Mouse (Mus musculus): ENCODE measurements around the gene St3gal5.

St3gal5 gene

DNA sequence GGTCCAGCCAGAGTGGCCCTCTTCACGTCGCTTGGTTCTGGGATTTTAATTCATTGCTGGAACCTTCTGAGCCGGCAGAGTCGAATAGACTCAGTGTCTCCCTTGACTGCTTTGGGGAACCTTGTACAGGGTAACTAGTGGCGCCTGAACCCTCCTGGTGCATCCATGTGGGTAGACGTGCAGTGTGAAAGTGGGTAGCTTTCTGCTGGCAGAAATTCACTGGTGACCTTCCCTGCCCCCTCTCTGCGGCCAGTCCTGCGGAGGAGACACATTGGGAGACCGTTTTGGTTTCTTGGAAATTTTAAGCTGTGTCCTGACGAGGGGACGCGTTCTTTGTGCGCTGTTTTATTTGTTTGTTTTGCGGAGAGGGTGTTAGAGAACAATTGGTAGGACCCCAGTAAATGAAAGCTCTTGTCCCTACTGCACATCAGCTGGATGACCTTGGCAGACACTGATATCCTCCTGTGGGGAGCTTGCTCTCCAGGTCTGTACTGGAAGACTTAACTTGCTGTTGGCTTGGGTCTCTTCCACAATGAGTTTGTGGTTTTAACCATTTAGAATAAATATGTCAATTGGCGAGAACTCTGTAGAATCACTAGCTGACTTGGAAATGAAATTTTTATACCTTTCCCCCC is 746 bp downstream of the St3gal5 start:
- DNase-seq (ENCODE audit: low spot score in 2 of 2): no peak

DNA sequence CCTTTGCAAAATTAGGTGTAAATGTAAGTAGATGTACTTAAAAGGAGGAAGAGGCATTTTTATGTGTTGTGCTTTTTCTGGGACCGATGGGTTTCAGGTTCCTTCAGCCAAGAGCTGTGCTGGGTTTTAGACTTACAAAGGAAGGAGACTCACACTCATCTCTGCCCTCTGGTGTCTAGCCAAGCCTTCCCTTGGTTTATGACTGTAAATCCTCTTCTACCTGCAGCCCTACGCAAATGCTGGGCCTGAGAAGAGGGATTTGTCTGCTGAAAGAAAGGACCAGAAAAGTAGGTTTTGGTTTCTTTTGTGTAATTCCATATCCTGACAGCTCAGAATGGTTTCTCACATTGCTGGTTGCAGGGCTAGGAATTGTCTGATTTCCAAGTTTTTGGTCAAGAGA is 1.3 kb downstream of the St3gal5 start:
- no peak for DNase-seq (ENCODE audit: low spot score in 2 of 2)

DNA sequence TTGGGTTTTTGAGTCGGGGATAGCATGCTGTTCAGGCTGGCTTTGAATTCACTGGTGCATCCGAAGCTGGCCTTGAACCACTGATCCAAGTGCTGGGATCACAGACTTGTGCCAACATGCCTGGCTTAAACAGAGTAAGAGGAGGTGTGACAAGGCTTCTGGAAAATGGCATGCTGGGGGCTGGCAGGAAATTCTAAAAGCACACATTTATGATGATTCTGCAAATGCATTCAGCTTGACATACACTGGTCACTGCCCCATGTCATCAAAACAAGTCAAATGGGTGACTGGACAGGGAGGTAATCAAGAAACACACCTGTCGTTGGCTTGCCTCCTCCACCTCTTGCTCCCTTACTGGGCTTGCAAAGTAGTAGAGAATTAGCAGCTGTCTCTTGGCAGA is 1.9 kb downstream of the St3gal5 start:
- DNase-seq (ENCODE audit: low spot score in 2 of 2): no peak

DNA sequence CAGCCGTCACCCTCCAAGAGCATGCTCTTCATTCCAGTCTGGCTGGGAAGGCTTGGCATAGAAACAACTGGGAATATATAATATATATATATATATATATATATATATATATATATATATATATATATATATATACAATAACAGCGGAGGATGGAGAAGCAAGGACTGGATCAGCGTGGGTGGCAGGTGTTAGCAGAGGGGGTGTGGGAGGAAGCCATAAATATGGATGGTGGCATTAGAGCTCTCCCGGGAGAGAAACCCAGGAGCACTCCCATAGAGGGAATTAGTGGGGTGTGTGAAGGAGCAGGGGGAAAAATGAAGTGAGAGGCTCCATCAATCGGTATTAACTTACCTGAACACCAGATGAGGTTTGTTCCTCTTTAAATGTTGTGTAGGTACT is 2.8 kb downstream of the St3gal5 start:
- peak; percentile 60 to 75 for DNase-seq (ENCODE audit: low spot score in 2 of 2)

DNA sequence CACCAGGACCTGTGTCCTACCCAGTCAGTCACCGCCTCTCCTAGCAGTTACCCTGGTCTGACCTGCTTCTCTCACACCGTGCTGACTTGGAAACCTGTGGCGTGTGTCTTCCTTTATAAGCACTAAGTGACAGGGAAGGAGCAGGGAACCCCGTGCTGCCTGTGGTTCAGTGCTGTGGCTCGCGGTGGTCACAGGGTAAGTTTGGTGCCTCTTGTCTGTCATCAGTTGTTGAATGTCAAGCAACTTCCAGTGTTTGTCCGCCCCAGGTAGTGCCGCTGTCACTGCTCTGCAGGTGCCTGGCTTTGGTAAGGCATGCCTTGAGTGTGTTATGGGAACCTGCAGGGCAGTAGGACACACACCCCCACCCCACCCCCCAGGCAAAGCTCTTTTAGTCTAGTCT is 3.5 kb downstream of the St3gal5 start:
- DNase-seq (ENCODE audit: low spot score in 2 of 2): no peak

DNA sequence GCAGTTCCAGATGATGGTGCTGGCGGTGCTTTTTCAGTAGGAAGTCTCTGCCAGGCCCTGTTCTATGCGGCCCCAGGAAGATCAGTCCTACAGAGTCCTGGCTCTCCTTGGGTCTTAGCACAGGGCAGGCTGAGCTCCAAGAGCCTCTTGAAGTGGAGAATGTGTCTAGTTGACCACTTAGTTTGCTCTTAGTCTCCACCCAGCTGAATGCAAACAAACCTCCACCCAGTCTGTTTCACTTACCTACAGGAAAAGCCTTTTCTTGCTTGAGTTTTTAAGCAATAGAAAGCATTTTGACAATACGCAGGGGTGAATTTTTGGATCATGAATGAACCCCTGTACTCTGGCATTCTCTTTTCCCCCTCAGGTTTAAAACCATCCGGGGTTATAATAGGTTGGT is 4.0 kb downstream of the St3gal5 start:
- no peak for DNase-seq (ENCODE audit: low spot score in 2 of 2)

DNA sequence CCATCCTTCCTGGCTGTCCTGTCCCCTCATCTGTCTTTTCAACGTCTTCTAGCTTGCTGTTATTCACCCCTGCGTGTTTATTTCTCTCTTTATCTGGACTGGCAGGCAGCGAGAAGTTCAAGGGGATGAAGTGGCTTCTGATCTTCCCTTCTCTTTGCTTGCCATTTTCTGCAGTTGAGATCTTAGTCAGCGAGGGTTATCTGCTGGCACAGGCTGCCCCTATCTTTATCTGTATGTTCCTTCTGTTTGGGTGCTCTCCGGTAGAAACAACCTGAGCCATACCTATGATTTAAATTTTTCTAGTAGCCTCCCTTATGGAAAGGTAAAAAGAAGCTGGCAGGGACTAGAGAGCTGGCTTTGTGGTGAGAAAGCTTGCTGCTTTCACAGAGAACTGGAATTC is 4.7 kb downstream of the St3gal5 start:
- DNase-seq (ENCODE audit: low spot score in 2 of 2): no peak

DNA sequence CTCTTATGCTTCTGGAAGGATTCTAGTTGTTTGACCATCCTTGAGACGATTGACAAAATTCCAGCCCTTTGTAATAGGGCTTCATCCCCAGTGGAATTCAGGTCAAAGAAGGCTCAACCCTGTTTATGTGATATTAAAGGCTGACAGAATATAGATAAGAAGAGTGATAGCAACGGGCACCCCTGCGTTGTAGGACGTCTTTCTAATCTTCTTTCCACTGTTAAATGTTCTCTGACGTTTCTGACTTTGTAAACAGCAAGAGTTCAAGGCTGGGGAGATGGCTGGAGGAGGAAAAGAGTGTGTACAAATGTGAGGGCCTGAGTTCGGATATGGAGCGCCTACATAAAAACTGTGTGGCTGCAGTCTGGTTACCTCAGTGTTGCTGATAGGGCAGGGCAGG is 7.1 kb downstream of the St3gal5 start:
- no peak for DNase-seq (ENCODE audit: low spot score in 2 of 2)

DNA sequence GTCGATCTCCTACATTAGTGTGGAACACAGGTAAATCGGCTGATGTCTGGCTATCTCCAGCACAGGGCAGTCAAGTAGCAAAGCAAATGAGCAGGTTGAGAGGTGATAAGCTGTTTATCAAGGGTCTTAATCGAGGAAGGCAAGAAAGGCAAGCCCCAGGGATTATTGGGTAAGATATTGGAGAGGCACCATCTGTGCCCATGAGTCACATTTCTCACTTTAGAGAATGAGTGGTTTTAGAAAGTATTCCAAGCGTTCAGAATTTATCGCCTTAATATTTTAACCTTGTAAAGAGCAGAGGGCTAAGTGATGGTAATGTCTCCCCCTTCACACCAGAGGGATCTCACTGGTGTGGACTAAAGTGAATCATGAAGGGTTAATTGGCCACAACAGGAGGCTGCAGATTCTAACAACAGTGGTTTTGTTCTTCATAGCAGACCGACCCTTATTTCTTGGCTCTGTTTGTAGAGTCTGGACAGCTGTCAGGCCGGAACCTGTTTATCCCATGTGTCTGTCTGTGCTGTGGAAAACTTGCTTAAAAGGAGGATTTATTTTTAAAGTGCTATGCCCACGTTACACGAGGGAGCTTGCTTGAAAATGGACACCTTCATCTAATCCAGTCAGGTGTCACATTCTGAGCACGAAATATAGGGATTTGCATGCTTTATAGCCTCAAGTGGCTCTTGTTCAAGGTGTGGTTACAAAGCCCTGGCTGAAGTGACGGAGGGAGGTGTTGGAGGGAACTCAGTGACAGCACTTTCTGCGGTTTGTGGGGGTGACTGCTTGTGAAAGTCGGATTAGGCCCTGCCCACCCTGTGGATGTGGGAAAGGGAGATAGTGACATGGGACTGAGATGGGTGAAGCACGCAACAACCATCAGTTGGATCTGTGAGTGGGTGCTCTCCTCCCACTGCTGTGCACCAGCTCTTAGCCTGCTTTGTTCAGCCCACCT is 11.8 kb downstream of the St3gal5 start:
- DNase-seq (ENCODE audit: low spot score in 2 of 2): peak in 1 of 2 experiments; percentile 66

DNA sequence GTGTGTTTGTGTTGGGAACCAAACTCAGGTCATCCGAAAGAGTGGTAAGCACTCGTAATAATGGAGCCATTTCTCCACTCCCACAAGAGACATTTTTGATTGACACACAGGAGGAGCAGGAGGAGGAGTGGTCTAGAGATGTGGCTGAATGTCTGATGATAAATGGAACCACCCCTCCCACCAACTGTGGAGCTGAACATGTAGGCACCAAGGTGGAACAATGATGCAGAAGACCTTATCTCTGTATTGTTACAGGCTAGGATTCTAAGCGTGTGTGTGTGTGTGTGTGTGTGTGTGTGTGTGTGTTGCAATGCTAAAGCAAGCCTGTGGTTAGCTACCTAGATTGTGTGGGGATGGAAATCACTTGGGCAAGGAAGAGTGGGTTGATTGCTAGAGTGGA is 13.2 kb downstream of the St3gal5 start:
- no peak for DNase-seq (ENCODE audit: low spot score in 2 of 2)

DNA sequence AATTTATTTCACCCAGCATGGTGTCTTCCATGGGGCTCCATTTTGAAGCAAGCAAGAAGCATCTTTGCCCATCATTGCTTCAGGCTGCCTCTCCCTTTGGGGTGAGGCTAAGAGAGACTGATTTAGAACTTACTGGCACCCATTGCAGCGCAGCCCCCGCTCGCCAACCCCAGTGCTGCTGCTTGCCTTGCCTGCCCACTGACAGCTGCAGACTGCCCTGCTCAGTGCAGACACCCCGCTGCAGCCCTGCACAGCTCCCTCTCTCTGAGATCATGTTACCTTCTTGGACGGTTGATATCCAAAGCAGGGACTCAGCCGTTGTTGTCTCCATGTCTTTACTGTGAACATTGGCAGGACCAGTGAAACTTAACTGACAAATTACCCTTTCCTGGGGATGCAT is 15.2 kb downstream of the St3gal5 start:
- peak in 1 of 2 experiments; percentile 52 for DNase-seq (ENCODE audit: low spot score in 2 of 2)

DNA sequence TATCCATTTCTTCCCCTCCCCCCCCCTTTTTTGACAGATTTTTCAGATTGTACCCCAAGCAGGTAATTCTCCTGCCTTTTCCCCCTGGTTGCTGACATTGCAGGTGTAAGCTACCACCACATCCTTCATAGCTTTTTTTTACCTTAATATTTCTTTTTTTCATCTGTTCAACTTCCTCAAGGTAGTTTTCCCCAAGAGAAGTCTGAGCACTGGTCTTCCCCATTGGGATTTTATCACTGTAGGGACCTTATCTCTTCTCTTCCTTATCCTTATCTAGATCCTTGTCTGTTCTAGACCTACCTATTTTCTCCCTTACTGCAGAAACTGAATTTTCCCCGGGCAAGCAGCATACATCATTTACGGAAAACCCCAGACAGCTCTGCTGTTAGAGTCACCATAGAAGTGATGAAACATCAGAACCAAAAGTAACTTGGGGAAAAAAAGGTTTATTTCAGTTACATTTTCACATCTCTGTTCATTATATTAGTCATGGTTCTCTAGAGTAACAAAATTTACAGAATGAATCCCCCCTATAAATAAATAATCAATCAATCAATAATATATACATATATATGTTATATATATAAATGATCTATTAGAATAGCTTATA is 15.8 kb downstream of the St3gal5 start:
- DNase-seq (ENCODE audit: low spot score in 2 of 2): no peak

DNA sequence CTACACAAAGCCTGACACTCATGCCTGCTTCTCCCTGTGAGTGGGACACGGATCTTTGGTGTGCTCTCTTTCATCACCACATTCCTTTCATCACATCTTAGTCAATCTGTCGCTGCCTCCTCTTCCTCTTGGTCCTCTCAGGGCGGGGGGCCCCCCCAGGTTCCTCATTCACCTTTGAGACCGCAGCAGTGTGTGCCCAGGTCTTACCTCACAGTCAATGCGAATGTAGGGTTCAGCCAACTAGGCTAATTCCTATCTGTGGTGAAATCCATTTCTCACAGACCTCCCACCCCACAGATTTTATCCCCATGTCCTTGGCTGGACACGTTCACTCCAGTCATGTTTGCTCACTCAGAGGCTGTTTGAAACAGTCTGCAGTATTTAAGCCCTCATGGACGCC is 17.5 kb downstream of the St3gal5 start:
- no peak for DNase-seq (ENCODE audit: low spot score in 2 of 2)

DNA sequence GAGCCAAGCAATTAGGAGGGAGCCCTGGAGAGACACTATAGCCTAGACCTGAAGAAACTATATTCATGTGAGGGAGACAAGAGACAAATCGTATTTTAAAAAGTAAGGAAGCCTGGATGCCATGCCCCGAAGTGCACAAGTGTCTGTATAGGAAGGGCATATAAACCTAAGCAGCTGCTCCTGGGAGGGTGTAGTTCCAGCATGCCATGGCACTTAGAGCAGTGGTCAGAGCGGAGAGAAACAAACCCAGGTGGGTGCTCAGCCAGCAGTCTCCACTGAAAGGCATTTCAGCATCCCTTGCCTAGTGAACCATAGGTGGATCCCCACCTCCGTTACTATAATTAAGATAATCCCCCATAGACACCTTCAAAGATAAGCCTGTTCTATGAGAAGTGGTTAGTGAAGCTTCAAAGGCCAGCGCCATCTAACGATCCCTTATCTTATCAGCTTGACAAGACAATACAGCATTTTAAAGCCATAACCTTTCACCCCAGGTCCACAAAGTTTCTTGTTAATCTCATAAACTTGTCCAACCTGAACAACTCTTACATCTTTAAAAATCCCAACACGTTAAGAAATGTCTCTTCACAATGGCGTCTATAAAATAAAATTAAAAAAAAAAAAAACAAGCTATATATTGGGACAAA is 20.1 kb downstream of the St3gal5 start:
- DNase-seq (ENCODE audit: low spot score in 2 of 2): no peak

DNA sequence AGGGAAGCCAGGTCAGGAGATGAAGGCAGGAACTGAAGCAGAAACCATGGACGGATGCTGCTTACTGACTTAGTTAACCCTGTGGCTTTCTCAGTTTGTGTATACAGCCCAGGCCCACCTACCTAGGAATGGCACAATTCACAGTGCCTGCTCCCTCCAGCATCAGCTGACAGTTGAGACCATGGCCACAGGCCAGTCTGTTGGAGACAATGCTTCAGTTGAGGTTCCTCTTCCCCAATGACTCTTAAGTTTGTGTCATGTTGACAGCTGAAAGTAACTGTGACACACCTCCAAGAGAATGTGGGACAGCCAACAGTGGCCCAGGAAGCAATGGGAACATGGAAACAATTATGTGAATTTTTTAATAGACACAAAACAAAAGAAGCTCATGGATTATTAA is 22.5 kb downstream of the St3gal5 start:
- no peak for DNase-seq (ENCODE audit: low spot score in 2 of 2)

DNA sequence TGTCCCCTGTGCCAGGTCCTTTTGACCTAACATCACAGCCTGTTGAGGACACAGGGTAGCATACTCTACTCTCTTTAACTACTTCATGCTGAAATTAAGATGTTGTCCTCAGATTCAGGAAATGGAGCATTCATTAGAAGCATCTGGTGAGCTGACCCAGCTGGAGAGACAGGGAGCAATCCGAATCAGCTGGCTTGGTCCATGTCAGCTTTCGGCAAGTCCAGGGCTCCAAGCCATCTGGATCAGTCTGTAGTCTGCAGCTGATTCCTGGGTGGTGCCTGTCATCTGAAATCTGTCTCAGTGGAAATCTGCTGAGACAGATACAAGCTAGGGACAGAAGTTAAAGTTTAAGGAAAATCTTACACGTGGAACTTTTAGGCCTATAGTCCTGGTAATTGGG is 23.9 kb downstream of the St3gal5 start:
- DNase-seq (ENCODE audit: low spot score in 2 of 2): no peak

DNA sequence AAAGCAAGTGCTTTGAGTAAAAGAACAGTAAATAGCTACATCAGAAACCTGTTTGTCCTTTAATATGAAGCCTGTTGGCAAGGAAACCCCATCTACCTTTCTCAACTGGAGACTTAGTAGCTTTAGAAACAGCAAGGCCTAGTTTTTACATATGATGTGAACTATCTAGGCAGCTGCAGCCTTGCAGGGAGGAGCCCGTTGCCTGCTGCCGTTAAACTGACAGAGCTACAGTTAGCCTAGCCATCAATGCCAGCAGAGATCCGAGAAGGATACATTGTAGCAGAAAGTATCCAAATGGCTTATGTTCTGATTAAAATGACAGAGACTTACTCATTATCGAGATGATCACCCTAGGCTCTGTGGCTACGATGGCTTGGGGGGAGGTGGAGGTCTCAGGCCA is 25.1 kb downstream of the St3gal5 start:
- no peak for DNase-seq (ENCODE audit: low spot score in 2 of 2)

DNA sequence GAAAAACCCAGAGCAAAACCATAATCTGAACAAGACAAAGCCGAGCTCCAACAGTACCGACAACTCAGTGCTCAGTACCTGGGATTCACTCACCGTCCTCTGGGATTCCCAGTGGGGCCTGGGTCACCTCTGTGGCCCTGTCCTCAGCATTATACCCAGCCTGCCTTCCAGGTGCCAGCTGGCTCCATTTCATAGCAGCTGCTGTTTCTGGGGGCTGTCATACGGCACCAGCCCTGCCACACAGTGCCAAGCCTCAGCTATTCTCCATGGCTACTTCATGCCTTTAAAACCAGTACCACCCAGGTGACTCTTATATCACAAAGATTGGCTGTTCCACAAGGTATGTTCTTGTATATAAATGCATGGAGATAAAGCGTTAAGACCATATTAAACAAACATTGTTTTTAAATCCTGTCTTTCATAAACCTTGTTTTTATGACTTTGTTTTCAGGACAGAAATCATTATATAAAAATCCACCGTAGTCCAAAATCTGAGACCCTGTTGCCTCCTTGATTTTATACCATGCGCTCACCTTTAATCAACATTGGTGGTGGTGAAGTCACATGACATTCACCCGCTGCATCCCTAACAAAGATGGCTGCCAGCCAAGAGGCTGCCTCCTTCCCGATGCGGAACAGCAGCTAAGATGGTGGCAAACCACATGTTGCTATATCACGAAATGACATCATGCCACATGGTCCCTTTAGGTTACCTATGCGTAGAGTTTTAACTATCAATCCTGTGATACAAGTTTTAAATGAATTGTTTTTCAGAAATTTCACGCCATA is 27.1 kb downstream of the St3gal5 start:
- DNase-seq (ENCODE audit: low spot score in 2 of 2): no peak

DNA sequence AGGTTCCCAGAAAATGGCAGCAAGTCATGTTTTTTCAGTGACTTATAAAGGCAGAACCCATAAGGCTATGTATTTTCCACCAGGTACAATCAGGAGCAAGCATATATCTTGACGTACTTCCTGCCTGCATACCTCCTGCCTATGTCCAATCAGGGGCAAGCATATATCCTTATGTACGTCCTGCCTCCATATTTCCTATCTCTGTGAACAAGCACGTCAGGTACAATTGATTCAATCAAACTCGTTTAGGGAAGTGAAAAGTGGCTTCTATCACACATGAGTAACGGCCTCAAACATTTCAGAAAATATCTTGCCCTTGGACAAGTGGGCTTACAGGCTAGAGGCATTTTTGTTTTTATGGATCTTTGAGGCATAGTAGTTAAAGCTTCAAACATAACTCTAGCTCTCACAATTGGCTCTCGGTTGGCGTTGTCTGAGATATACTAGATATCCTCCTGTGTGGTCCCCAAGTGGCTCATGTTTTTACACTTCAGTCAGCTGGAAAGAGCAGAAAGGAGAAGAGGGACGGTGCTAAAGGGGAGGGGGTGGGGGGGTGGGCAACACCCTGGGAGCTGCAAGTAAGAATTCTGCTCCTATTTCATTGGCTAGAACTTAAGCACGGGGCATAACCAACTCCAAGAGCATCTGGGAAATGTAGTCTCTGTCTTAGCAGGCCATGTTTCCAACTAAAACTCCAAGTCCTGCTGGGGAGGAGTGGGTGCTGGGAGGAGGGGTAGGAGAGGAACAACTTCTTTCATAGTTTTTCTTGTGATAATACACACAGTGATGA is 28.9 kb downstream of the St3gal5 start:
- DNase-seq (ENCODE audit: low spot score in 2 of 2): no peak

DNA sequence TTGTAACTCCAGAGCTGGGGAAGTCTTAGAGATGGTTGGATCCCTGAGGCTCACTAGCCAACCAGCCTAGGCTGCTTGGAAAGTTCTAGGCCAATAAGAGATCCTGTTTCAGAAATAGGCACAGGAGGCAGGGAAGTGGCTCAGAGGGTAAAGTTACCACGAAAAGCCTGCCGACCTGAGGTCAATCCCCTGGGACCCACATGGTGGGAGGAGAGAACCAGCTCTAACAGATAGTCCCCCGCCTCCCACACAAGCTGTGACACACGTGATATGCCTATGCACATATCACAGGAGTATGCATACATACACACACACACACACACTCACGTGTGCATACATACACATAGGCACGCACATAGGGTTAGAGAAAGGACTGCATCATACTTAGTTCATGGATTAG is 32.7 kb downstream of the St3gal5 start:
- DNase-seq (ENCODE audit: low spot score in 2 of 2): no peak

Measured in right cerebral cortex, adult 2 months (tissue).